Mouse (Mus musculus): ENCODE results near the gene Il13ra2. TPM values are rescaled to one million over a fixed set of nuclear protein-coding genes. Genes with fewer than 3 reads are reported as not detected.
"Not testable (repeated sequence)": the region's sequence is repeated elsewhere in the genome, so short reads cannot be mapped to it uniquely, and the experiment has no call there.

Il13ra2 gene
- 0.15 TPM in 1 of 2 replicates, not detected in the other for polyA plus RNA-seq (2015; fragmentation: Nextera tagmentation; extraction: Ambion mirVana)

- Histone ChIP-seq H3K9me3 (no peaks in the 10 kb centered on the region), H3K4me2 (no peak within 1 kb of the TSS), H3K4me3 (no peak within 1 kb of the TSS), H3K36me3 (no peaks in the 10 kb centered on the region), H3K27me3 (replicated peaks) (no peaks in the 10 kb centered on the region), H3K9ac (no peak within 1 kb of the TSS), H3K4me1 (no peaks in the 10 kb centered on the region), H3K27ac (replicated peaks) (no peak within 1 kb of the TSS)
- 42% methylated on average over 1 of the region's 1 CpGs for WGBS
- no peak for ATAC-seq (ENCODE audit: extremely low read depth, insufficient number of reproducible peaks, low FRiP score, low TSS enrichment)
Measured at GRCm38 (mm10) chrX:147429129-147429528, at the start of gene Il13ra2. Gene Il13ra2 (minus strand): TSS chrX:147429192.

DNA sequence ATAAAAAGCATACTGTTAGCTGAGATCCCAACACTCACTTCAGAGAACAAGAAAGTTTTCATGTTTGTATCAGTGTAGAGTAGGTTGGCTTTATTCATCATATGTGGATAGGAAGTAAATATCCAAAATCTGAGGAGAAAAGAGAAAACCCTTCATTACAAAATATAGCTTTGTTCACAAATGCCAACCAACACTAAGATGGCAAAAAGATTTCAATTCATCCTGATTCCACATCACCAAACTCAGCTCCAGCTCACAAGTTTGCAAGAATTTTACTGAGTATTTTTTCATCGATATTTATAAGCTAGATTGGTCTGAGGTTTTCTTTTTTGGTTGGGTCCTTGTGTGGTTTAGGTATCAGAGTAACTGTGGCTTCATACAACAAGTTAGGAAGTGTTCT, 24.6 kb upstream of the Il13ra2 start, which contains the start of gene Vmn1r239-ps:
TSS of gene Vmn1r239-ps (minus strand) at position 101 of the 400 bp plus-strand sequence.
- not testable (repeated sequence) for H3K27me3 ChIP-seq (replicated peaks); H3K4me3 ChIP-seq; ATAC-seq (ENCODE audit: extremely low read depth, insufficient number of reproducible peaks, low FRiP score, low TSS enrichment); H3K4me1 ChIP-seq; H3K4me2 ChIP-seq; H3K27ac ChIP-seq (replicated peaks); H3K36me3 ChIP-seq; H3K9me3 ChIP-seq; H3K9ac ChIP-seq
- 61% methylated on average over 1 of the region's 1 CpGs for WGBS

DNA sequence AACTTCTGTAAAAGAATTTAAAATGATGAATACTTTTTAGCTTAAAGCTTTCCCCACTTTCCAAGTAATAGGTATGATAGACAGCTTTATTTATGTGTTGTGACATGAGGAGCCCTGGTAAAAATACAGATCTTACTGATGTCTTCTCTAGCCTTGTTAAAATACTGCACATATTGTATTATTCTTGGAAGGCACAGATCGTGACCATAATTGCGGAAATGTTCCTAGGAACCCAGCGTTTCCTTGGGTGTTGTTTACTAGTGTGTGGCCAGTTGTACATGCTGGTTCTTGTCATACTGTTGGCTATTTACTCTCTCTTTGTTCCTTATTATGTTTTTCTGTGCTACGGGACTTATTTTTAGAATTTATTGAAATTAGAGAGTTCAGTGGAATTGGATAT, 14.4 kb upstream of the Il13ra2 start:
- 74% methylated on average over 4 of the region's 4 CpGs for WGBS
- no peak overlapping the region for H3K4me2 ChIP-seq
- no peak overlapping the region for H3K27ac ChIP-seq (replicated peaks)
- H3K9me3 ChIP-seq, result no peaks in the 10 kb centered on the region
- H3K27me3 ChIP-seq (replicated peaks), result no peaks in the 10 kb centered on the region
- H3K4me3 ChIP-seq, result no peak overlapping the region
- H3K4me1 ChIP-seq, result no peaks in the 10 kb centered on the region
- ATAC-seq (ENCODE audit: extremely low read depth, insufficient number of reproducible peaks, low FRiP score, low TSS enrichment), result no peak
- no peaks in the 10 kb centered on the region for H3K36me3 ChIP-seq
- H3K9ac ChIP-seq, result no peak overlapping the region

DNA sequence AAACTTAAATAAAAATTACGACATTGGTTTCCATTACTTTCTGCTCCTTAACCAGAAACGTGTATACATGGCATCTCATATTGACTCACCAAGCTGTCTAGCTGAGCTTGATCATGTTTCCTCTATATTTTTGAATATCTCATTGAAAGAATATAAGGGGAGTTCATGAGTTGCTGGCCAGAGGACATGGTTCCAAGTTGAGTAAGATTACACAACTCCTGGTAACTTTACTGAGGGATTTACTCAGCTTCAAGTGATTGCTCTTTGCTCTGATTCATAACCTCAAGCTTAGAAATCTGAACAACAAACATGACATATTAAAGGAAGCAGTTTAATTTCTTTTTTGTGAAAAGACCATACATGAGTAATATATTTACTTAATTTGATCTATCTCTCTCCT, 6.4 kb upstream of the Il13ra2 start:
- no peaks in the 10 kb centered on the region for H3K27me3 ChIP-seq (replicated peaks)
- no peaks in the 10 kb centered on the region for H3K4me1 ChIP-seq
- H3K9me3 ChIP-seq, result no peaks in the 10 kb centered on the region
- H3K4me3 ChIP-seq, result no peak overlapping the region
- 57% methylated on average over 2 of the region's 2 CpGs for WGBS
- H3K27ac ChIP-seq (replicated peaks), result no peak overlapping the region
- ATAC-seq (ENCODE audit: extremely low read depth, insufficient number of reproducible peaks, low FRiP score, low TSS enrichment), result no peak
- no peaks in the 10 kb centered on the region for H3K36me3 ChIP-seq
- H3K4me2 ChIP-seq, result no peak overlapping the region
- no peak overlapping the region for H3K9ac ChIP-seq

DNA sequence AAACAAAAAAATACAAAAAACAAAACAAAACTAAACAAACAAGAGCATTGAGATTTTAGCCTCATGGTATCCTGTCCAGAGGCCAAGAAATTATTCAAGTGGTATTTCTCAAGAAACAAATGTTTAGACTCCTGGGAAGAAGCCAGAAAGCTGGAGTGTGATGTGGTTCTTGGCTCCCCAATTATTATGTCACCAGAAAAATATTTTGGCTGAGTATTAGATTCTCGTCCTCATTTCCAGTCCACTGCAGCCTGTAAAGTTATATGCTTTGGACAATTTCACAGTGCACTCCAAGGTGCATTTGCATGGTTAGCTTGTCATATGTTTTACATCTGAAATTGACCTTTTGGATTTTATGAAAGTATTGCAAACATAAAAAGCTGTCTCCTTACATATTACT, 761 bp upstream of the Il13ra2 start:
- ATAC-seq (ENCODE audit: extremely low read depth, insufficient number of reproducible peaks, low FRiP score, low TSS enrichment), result no peak
- Histone ChIP-seq H3K27me3 (replicated peaks) (no peaks in the 10 kb centered on the region), H3K9me3 (no peaks in the 10 kb centered on the region), H3K36me3 (no peaks in the 10 kb centered on the region), H3K4me2 (no peak overlapping the region), H3K4me3 (no peak overlapping the region), H3K4me1 (no peaks in the 10 kb centered on the region), H3K27ac (replicated peaks) (no peak overlapping the region), H3K9ac (no peak overlapping the region)
- WGBS, result 42% methylated on average over 1 of the region's 1 CpGs

DNA sequence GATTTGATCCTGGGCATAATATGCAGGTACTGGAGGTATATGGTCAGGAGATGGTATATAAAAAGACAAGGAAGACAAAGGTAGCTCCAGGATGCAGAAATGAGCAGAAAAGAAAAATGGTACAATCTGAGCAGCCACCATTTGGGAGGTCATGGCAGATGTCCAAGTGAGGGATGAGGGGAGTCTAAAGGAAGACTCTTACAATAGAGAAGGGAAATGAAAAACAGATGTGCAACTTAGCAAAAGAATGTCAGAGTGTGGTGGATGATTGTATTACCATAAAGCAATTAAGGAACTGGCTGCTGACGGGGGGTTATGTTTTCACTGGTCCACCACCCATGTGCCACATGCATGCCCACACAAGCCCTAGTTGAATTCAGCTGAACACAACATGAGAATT, 35.5 kb downstream of the Il13ra2 start:
- WGBS, result 73% methylated on average over 1 of the region's 1 CpGs
- no peak overlapping the region for H3K4me3 ChIP-seq
- no peaks in the 10 kb centered on the region for H3K36me3 ChIP-seq
- no peak overlapping the region for H3K4me2 ChIP-seq
- H3K4me1 ChIP-seq, result no peaks in the 10 kb centered on the region
- H3K27me3 ChIP-seq (replicated peaks), result no peaks in the 10 kb centered on the region
- no peak overlapping the region for H3K27ac ChIP-seq (replicated peaks)
- H3K9me3 ChIP-seq, result no peaks in the 10 kb centered on the region
- no peak overlapping the region for H3K9ac ChIP-seq
- ATAC-seq (ENCODE audit: extremely low read depth, insufficient number of reproducible peaks, low FRiP score, low TSS enrichment), result no peak

DNA sequence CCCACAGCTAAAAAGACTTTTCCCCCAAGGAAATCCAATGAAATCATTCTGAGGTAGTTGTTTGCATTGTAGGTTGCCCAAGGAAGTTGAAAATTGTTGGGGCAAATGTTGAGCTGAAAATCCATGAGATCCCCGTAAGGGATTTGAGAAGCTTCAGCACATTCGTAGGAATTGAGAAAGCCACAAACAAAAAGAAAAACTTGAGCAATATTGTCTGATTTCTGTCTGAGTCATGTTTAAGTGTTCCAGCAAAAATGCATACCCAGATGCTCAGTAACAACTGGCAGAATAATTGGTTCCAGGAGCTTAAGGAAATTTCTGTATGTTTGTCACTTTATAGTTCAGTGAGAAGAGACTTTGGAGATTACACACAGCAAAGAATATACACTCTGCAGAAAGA, 79.8 kb downstream of the Il13ra2 start:
- ATAC-seq (ENCODE audit: extremely low read depth, insufficient number of reproducible peaks, low FRiP score, low TSS enrichment), result no peak
- no peak overlapping the region for H3K9ac ChIP-seq
- H3K27ac ChIP-seq (replicated peaks), result no peak overlapping the region
- H3K36me3 ChIP-seq, result no peaks in the 10 kb centered on the region
- 76% methylated on average over 2 of the region's 2 CpGs for WGBS
- H3K4me2 ChIP-seq, result no peak overlapping the region
- H3K27me3 ChIP-seq (replicated peaks), result no peaks in the 10 kb centered on the region
- H3K9me3 ChIP-seq, result no peaks in the 10 kb centered on the region
- H3K4me1 ChIP-seq, result no peaks in the 10 kb centered on the region
- no peak overlapping the region for H3K4me3 ChIP-seq

Other genes starting within 250 kb of the Il13ra2 start
- gene Vmn1r239-ps, start 24.5 kb upstream of the Il13ra2 start, polyA plus RNA-seq (2015; fragmentation: Nextera tagmentation; extraction: Ambion mirVana), result not detected in 2 replicates
- 2.2 and 2.4 TPM in 2 replicates for gene Lrch2, start 124.9 kb upstream of the Il13ra2 start, polyA plus RNA-seq (2015; fragmentation: Nextera tagmentation; extraction: Ambion mirVana)

All from heart, embryonic 13.5 days (tissue).